Mouse (Mus musculus): ENCODE results near the gene Wrap73. TPM values are rescaled to one million over a fixed set of nuclear protein-coding genes. Genes with fewer than 3 reads are reported as not detected.

Gene Wrap73
- total RNA-seq (2022), result 10 to 100 TPM; 27.0 to 36.1 (median 31.0) TPM

DNA sequence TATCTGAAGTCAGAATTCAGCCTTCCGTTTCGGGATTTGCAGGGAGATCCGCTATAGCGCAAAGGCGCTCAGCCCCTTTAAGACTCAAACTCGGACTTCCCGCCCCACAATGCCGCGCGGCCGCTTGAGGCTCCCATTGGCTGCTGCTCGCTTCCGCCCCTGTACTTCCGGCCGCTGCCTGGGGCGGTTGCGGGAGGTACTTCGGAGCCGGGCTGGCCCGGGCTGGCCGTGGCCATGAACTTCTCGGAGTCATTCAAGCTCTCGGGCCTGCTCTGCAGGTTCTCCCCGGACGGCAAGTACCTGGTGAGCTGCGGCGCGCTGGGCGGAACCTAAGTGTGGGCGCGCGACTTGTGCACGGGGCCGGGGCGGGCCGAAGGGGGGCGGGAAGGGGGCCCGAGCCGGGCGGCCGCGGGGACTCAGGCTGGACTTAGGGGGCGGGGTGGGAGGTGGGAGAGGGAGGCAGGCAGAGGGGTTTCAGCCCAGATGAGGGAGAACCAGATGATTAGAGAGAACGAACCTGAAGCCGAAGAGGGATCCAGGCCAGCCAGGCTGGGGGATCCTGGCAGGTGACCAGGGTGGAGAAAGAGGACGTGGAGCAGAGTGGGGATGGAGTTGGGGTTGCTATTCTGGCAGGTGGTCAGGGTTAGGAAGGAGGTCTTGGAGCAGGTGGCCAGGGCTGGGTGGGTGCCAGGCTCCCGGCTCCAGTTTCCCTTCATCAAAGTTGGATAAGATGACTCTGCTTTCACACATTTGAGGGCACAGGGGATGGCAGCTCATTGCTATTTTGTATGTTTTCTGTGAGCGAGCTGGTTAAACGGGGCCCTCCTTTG lies at the start of gene Wrap73:
Gene Wrap73 (plus strand): TSS at position 162 of the 830 bp plus-strand sequence.
- DNase-seq (ENCODE audit: low spot score in 2 of 2), result peak; percentile 75 to 84

DNA sequence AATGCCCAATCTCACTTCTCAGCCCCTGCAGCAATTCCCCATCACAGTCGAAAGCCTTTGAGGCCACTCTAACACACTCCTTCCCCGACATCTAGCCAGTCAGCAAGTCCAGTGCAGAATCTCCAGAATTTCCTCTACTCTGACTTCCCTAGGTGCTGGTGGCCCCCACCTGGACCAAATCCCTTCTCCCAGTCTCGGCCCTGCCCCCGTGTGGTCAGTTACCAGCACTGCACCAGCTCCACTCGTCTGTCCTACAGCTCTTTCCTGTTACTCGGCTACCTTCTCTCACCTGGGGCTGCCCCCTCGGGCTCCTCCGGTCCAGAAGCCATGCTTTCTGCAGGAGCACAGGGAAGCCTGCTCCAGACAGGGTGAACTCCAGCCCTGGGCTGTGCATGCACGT lies 49.0 kb upstream of the Wrap73 start:
- DNase-seq (ENCODE audit: low spot score in 2 of 2), result no peak

DNA sequence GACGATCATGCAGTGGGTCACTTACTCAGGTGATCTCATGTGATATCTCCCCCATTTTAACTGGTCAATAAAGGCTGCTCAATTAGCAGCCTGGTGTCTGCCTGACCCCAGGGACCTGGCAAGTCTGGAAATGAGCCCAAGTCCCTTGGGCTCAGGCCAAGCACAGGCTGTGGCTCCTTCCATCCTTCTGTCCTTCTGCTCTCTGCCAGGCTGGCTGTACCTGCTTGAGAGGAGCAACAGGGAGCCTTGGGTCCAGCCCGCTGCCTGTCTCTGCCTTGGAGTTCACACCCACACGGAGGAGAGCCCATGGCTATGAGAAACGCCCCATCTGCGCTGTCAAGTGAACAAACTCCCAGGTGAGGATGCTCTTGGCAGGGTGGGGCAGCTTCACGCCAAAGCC lies 46.1 kb upstream of the Wrap73 start:
- DNase-seq (ENCODE audit: low spot score in 2 of 2), result no peak

DNA sequence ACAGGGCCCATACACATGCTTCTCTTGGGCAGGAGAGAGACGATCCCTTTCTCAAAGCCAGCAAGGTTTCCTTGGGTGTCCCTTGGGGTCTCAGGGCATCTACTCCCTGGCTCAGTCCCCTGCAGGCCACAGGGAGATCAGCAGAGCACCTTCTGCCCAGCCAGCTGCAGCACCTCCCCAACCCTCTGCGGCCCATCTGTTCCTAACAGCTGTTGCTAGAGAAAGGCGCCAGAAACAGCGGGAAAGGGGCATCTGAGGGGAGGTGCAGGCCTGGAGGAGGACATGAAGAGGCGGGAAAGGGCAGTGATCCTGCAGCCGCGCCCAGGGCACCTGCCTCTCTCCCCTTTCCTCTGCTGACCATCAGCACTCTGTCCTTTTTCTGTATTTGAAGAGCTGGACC lies 42.8 kb upstream of the Wrap73 start:
- no peak for DNase-seq (ENCODE audit: low spot score in 2 of 2)

DNA sequence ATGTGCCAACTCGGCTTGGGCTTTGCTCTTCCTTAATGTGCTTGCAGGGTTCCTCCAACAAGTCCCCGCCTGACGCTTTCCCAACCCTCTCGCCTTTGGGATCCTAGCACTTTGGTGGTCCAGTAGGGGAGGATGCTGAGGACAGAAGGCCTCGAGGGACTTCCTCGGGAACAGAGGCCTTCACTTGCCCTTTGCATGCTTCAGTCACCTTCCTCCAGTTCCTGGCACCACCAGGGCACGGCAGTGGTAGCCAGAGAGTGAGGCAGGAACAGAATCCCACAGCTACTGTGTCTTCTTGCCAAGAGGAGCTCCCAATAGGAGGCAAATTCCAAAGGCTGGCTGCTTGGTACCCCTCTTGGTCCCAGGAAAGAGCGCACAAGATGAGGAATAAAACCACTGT lies 38.8 kb upstream of the Wrap73 start:
- no peak for DNase-seq (ENCODE audit: low spot score in 2 of 2)

DNA sequence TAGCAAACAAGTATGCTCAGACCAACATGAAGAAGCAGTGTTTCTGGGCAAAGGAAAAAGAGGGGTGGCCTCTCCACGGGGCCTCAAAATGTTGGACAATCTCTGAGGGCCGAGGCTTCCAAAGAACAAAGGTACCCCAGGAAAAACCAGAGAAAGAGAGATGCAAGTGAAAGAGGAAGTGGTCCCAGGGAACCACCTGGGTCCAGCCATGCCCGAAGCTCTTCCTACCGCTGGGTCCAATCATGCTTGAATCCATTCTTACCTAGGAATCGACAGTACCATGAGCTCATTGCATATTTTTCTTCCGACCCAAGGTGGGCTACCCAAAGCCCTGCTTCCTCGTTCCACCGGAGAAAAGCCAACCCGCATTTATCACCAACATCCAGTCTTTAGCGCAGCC lies 38.3 kb upstream of the Wrap73 start:
- no peak for DNase-seq (ENCODE audit: low spot score in 2 of 2)

DNA sequence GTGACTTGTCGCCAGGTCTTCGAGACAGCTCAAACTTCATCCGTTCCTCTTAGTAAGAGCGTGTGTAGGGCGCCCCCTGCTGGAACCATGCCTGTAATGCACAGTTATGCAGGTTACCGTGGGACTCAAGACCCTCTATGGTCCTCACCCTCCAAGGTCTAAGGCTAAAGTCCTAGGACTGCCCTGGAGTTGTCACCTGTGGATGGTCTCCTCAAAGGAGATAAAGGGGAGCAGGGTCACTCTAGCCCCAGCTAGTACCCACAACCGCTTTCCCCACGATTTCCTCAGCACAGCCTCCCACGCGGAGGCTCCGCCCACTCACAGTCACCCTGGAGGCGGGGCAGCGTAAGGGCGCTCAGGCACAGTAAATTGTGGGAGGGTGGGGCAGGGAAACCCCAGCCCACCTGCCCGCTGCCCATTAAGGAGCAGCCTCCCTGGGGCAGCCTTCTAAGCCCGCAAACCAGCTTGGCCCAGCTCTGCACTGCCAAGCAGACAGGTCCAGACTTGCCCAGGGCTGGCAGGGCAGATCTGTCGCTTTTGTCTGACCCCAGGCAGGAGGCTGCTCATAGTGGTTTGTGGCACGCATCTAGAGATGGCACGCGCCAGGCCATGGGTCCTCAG lies 36.7 kb upstream of the Wrap73 start:
- peak in 1 of 2 experiments; percentile 64 for DNase-seq (ENCODE audit: low spot score in 2 of 2)

DNA sequence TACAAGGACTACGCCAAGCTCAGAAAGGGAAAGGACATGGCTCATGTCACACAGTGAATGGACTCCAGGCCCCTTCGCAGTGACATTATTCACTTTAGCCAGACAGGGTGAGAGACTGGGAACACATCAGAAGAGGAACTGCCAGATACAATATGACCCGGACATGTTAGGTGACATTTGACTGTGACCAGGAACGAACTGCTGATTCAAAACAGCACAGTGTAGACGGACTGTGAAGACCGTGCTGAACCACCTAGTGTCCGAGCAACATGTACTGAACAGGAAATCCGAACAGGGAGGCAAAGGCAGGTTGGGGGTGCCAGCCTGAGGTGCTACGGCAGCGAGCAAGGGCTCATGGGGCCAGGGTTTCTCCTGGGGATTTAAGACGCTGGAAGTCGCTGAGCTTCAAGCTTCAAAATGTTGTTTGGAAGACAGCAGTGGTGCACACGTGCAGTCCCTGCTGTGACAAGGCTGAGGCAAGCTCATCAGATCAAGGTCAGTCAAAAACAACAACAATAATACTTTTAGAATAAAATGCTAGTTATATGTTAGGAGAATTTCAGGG lies 35.6 kb upstream of the Wrap73 start:
- no peak for DNase-seq (ENCODE audit: low spot score in 2 of 2)

DNA sequence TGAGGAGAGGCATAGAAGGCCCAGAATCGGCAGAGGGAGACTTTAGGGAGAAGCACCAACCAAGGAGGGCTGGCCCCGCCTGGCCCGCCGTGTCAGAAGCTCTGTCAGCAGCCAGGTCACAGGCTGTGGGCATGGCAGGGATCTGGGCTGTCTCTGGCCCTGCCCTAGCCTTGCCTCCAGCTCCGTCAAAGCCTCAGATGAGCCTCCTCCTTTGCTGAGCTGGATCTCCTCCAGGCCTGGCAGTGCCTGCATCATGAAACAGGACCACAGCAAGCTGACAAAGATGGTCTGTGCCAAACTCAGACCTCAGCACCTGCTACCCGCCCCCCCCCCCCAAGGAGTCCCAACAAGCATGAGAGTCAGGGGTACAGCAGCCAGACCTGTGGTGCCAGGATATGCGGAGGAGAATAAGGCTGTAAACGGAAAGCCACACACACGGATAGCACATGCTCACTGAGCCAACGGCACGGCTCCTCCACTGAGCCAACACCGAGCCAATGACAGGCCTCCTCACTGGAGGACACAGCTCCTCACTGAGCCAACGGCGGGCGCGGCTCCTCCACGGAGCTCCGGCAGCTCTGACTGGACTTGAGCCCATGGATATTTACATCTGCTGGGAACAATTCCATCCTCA lies 32.8 kb upstream of the Wrap73 start:
- DNase-seq (ENCODE audit: low spot score in 2 of 2), result peak in 1 of 2 experiments; percentile 45

DNA sequence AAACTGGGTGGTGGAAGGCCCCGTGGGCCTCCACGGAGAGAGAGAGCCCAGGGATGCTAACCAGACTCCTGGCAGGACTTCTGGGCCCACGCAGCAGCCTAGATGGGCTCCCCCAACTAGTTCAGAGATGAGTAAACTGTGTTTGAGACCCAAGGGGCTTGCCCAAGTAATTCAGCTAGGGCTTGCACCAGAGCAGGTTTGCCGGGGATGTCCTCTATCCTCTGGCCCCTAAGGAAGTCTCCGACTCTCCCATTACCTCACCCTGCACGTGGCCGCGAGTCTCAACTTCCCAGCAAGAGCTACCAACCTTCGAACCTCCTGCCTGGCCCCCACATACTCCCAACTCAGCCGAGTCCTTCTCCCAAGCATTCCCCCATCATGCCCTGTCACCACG lies 32.3 kb upstream of the Wrap73 start:
- DNase-seq (ENCODE audit: low spot score in 2 of 2), result no peak

DNA sequence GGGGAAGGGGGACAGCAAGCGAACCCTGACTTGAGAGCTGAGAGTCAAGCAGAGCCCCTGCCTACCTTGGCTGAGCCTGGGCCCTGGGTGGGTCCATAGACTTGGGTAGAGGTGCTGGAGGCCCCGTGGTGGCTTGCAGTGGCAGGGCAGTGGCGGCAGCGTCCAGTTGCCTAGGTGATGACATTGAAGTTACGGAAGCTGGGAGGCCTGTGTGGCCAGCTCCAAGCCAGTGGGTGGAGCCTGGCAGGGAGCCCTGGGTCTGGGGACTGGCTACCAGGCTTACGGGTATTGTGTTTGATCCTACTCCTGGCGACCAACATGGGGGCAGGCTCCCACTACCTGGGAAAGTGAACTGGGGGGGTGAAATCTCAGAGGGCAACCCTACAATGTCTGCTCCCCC lies 25.8 kb upstream of the Wrap73 start:
- DNase-seq (ENCODE audit: low spot score in 2 of 2), result no peak

DNA sequence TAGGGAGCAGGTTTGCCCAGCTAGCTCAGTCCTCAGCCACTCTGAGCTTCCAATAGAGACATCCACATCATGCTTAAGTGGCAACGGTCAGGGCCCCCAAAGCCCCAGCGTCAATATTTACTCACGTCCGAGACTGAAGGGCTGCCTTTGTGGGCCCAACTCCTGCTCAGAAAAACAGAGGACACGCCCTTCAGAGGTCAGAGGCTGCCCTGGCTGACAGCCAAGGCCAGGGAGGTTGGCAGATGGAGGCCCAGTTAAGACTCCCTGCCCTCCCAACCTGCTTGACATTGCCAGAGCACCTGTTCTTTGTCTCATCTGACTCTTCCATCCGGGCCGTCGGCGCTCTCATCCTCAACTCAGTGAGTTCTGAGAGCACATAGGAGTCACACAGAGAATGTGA lies 23.4 kb upstream of the Wrap73 start:
- DNase-seq (ENCODE audit: low spot score in 2 of 2), result no peak

DNA sequence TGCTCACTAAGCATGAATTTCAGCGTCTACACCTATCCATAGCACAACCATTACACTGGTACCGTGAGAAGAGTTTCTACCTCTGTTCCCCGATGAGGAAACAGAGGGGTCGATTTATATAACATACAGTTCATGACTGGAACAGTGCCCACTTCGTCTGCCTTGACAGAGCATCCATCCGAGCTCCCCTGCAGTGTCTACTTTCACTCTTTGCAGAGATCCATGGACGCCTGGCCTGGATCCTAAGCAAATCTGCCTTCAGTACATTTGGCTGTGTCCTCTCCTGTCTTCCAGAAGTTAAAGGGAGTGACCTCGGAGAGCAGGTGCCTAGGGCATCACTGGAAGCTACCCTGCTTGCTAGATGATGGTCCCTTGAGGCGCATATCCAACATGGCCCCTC lies 23.0 kb upstream of the Wrap73 start:
- no peak for DNase-seq (ENCODE audit: low spot score in 2 of 2)

DNA sequence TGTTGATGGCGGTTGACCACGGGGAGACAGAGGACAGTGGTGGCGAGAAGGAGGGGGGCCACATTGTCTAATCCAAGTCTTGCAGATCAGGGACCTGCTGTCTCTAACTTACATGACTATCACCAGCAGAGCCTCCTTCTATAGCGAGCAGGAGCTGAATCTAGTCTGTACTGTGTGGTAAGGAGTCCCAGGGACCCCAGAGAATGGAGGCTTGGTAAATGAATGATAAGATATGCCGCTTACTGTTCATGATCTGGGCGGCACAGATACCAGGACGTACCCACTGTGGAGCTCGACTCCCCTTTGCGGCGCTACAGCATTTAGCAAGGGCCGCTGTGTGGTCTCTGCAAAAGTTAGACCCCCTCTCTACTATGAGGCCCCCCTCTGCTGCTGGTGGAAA lies 20.4 kb upstream of the Wrap73 start:
- DNase-seq (ENCODE audit: low spot score in 2 of 2), result no peak

DNA sequence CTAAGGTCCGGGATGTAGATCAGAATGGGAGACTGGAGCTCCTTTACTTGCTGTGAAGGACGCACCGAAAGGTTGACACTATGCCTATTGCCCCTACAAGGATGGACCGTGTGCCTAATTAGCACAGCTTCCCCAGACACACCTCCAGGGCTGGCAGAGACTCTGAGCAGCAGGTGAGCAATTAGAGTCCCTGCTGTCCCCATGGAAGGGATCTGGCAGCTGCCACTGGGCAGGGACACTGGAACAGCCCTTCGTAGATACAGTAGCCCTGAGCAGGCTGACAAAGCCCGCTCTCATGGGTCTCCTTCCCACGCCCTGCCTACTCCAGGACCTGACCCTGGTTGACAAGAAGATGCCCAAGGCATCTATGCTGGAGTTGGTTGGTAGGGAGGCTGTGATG lies 19.8 kb upstream of the Wrap73 start:
- DNase-seq (ENCODE audit: low spot score in 2 of 2), result no peak

DNA sequence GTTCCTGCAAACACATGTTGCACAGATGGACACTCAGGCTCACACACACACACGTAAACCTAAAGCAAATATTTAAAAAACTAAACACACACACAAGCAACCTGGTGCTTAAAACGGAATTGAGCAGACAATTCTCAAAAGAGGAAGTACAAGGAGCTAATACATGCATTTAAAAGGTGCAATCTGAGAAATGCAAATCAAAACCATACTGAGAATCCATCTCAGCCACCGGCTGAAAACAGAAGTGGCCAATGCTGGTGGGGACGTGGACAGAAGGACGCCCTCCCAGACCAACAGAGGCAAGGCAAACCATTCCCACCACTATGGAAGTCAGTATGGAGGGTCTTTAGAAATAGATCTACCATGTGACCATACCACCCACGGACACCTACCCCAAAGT lies 18.6 kb upstream of the Wrap73 start:
- no peak for DNase-seq (ENCODE audit: low spot score in 2 of 2)

DNA sequence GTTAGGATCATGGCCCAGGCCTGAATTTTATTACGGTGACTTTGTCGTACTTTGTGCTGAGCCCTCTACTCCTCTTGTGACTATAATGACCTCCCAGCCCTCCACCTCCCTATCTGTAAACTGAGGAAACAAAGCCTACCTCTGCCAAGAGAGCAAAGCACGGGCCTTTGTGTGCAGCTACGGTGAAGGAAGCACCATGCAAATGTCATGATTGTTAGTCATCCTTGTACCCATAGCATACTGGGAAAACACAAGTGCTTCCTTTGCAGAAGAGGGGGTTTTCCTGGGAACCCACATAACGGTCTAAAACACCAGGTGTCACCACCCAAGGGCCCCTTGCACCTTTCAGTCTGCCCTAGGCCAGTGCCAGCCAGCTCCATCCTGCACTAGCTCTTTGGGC lies 17.0 kb upstream of the Wrap73 start:
- DNase-seq (ENCODE audit: low spot score in 2 of 2), result no peak

DNA sequence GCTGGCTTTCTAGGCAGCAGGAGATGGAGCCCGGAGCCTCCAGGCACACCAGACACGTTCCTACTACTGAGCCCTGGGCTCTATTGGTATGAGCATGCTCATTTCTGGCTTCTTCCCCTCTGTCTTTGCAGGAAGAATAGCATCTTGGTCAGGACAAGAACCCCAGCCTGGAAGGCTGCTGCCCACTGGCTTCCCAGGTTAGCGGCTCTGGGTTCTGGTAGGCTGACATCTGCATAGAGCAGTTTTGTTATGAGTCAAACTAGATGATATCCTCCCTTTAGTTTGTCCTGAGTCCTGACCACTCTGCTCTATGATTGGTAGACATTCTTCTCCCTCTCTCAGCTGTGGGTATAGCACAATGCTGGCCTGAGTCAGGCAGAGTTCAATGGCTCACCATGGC lies 14.9 kb upstream of the Wrap73 start:
- no peak for DNase-seq (ENCODE audit: low spot score in 2 of 2)

DNA sequence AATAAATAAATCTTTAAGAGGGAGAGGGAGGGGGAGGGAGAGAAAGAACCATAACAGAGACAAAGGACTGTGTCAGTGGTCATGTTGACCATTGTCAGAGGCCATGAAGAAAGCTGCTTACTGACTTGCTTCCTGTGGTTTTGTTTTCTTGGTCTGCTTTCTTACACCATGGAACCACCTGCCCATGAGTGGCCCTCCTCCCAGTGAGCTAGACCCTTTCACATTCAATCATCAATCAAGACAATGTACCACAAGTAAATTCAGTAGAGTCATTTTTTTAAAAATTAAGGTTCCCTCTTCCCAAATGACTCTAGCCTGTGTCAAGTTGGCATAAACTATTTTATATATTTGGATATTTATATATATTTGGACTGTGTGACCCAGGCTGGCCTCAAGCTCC lies 12.2 kb upstream of the Wrap73 start:
- no peak for DNase-seq (ENCODE audit: low spot score in 2 of 2)

DNA sequence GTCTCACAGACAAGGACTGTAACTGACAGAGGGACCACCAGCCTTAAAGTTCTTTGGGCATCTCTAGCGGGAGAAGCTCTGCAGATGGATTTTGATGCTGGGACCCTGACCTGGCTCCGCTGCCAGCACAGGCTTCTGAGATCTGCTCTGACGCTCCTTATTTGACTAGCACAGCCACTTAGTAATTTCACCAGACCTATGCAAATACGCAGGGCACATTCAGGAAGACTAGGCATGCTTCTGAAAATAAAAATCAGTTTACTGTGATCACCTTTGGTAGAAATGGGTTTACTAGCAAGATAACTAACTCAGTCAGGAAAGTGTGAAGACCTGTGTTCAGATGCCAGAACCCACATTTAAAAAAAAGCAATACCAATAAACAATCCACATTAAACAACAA lies 10.3 kb upstream of the Wrap73 start:
- DNase-seq (ENCODE audit: low spot score in 2 of 2), result no peak

DNA sequence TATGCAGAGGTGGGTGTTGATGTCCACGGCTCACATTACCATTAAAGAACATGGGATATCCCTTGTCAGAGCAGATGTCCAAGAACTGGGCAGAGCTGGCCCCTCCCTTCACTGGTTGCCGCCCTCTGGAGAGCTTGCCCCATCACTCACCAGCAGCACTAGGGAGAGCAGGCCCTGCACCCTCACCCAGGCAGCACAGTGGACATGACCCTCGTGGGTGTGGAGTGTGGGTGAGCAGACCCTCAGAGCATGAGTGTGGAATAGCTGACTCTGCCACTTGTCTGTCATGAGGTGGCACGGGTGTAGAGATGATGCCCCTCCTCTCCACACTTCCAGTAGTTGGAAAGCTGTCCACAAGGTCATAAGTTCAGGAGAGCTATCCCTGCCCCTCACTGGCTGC lies 7.4 kb upstream of the Wrap73 start:
- no peak for DNase-seq (ENCODE audit: low spot score in 2 of 2)

DNA sequence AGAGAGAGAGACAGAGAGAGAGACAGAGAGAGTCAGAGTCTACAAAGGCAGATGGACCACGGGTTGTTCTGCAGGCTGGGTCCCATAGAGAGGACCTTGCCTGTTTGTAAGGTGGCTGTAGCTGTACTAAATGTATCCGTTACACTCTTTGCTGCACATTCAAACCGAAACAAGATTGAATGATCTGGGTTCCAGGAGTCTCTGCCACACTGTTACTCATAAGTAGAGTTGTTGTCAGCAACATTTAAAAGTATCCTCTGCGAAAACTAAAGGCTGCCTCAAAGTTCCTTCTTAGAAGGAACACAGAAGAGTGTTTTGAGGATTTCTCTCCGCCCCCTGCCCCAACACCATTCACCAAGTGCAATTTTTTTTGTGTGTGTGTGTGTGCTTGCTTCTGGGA lies 5.0 kb upstream of the Wrap73 start:
- no peak for DNase-seq (ENCODE audit: low spot score in 2 of 2)

Data from left cerebral cortex, adult 8-10 months (tissue).